Mouse (Mus musculus) megakaryocyte, embryonic 14.5 days (primary cell): ENCODE data around the gene Rps6kc1.

Source experiments
- FLI1 ChIP-seq: IDR thresholded peaks from 2 replicates; pipeline ENCODE4 v1.6.1; 2012; ENCODE audit warnings: low read length, inconsistent platforms, mixed read lengths
- GATA1 ChIP-seq: IDR thresholded peaks from 3 replicates; pipeline ENCODE4 v1.6.1; 2012; ENCODE audit warnings: mixed read lengths, low read length, inconsistent platforms, borderline replicate concordance

- TF ChIP-seq GATA1, result no peak
- TF ChIP-seq FLI1, result no peak
Measured at GRCm38 (mm10) chr1:190798668-190799067, 112.9 kb downstream of the Rps6kc1 start.
